Mouse (Mus musculus) Patski (cell line): Measurements from ENCODE around the gene Pnmal1. TPM values are rescaled to one million over a fixed set of nuclear protein-coding genes. Genes with fewer than 3 reads are reported as not detected.

Experiments
- ATAC-seq: fragments of 100-300 bp; one replicate; pipeline ENCODE4 v1.8.0; 2021
- CTCF ChIA-PET: fragments of 350-600 bp; sonication (Branson Sonifier 250); formaldehyde crosslinking; loops from one replicate; lab custom pipeline; 2022; ENCODE audit warnings: inconsistent platforms; lab: Charles Lee
- POLR2A ChIA-PET: fragments of 350-600 bp; sonication (Branson Sonifier 250); formaldehyde crosslinking; loops from one replicate; lab custom pipeline; 2022; ENCODE audit warnings: antibody characterized with exemption, inconsistent platforms; lab: Charles Lee
- DNase-seq: peaks from one replicate; pipeline ENCODE4 v3.0.0-alpha.2; 2011; ENCODE audit warnings: low read depth, low spot score
- H3K27me3 ChIP-seq: fragments of 371-371 bp; one replicate; pipeline ENCODE4 v1.5.1; 2021
- CTCF ChIP-seq: fragments of 100-300 bp; IDR thresholded peaks from one replicate; pipeline ENCODE4 v1.5.1; 2021
- in situ Hi-C: fragments of 300-500 bp; cut with MboI; formaldehyde crosslinking; loops from 3 replicates; pipeline ENCODE4 v1.11.1; 2018; ENCODE audit warnings: low pct_unique_long_range_greater_than_20kb, mixed read lengths
- polyA plus RNA-seq: library from polyadenylated mRNA; unstranded; gene quantifications from one replicate; pipeline ENCODE4 v1.2.3, GENCODE M21; 2021

Gene Pnmal1
- polyA plus RNA-seq, 1 experiment from 2014 or later, result not detected

GRCm38 (mm10) chr7:16918014-16918413, 41.5 kb upstream of the Pnmal1 start:
- no peaks in the 10 kb centered on the region for H3K27me3 ChIP-seq
- no peak for DNase-seq
- TF ChIP-seq CTCF, result no peak
- in situ Hi-C loops, result no loop called here
- ChIA-PET CTCF (interaction anchor here (2.0 kb wide), 1 partner anchor 44 kb away, joined by 8 read pairs; no protein-coding TSS in a partner anchor), POLR2A (no interaction called here)
- no peak for ATAC-seq

- POLR2A ChIA-PET, result no interaction called here
- CTCF ChIA-PET, result interaction anchor here (1.9 to 2.0 kb wide), 2 partner anchors 24 to 44 kb away, joined by 8 to 10 read pairs; no protein-coding TSS in a partner anchor
- H3K27me3 ChIP-seq, result no peaks in the 10 kb centered on the region
- no peak for TF ChIP-seq CTCF
- DNase-seq (no peak), ATAC-seq (peak; percentile 29)
- in situ Hi-C loops, result no loop called here
Measured at GRCm38 (mm10) chr7:16918670-16919069, 40.8 kb upstream of the Pnmal1 start.

GRCm38 (mm10) chr7:16919395-16920149, 39.9 kb upstream of the Pnmal1 start:
- DNase-seq, result no peak

GRCm38 (mm10) chr7:16920150-16920579, 39.3 kb upstream of the Pnmal1 start:
- DNase-seq (no peak), ATAC-seq (no peak)
- H3K27me3 ChIP-seq, result no peaks in the 10 kb centered on the region
- ChIA-PET POLR2A (no interaction called here), CTCF (interaction anchor here (0.7 to 1.9 kb wide), 3 partner anchors 25 to 82 kb away, joined by 3 to 10 read pairs (median 3); no protein-coding TSS in a partner anchor)
- in situ Hi-C loops, result no loop called here
- TF ChIP-seq CTCF, result no peak

More at GRCm38 (mm10) chr7:16919395-16920149, 39.9 kb upstream of the Pnmal1 start:
- in situ Hi-C loops, result no loop called here
- POLR2A ChIA-PET, result no interaction called here
- no peak for TF ChIP-seq CTCF
- H3K27me3 ChIP-seq, result no peaks in the 10 kb centered on the region
- CTCF ChIA-PET, result interaction anchor here (0.8 to 2.0 kb wide), 3 partner anchors 24 to 83 kb away, joined by 3 to 10 read pairs (median 8); no protein-coding TSS in a partner anchor
- ATAC-seq, result no peak

- ATAC-seq, result no peak
- DNase-seq, result no peak
- no peaks in the 10 kb centered on the region for H3K27me3 ChIP-seq
- no peak for TF ChIP-seq CTCF
- ChIA-PET POLR2A (no interaction called here), CTCF (interaction anchor here (0.7 kb wide), 1 partner anchor 26 kb away, joined by 3 read pairs; no protein-coding TSS in a partner anchor)
- in situ Hi-C loops, result no loop called here
Measured at GRCm38 (mm10) chr7:16920818-16921791, 38.4 kb upstream of the Pnmal1 start.

- no peak for TF ChIP-seq CTCF
- DNase-seq (no peak), ATAC-seq (no peak)
- in situ Hi-C loops, result no loop called here
- ChIA-PET CTCF (interaction anchor here (0.7 to 1.8 kb wide), 4 partner anchors 8 to 22 kb away, joined by 3 to 6 read pairs (median 4); no protein-coding TSS in a partner anchor), POLR2A (interaction anchor here (0.9 kb wide), 1 partner anchor 16 kb away, joined by 3 read pairs; no protein-coding TSS in a partner anchor)
- no peaks in the 10 kb centered on the region for H3K27me3 ChIP-seq
Measured at GRCm38 (mm10) chr7:16921881-16922335, 37.6 kb upstream of the Pnmal1 start.

- H3K27me3 ChIP-seq, result no peaks in the 10 kb centered on the region
- no peak for ATAC-seq
- POLR2A ChIA-PET, result interaction anchor here (0.9 kb wide), 1 partner anchor 17 kb away, joined by 3 read pairs; no protein-coding TSS in a partner anchor
- in situ Hi-C loops, result no loop called here
- no peak for TF ChIP-seq CTCF
- CTCF ChIA-PET, result interaction anchor here (0.7 to 1.8 kb wide), 4 partner anchors 8 to 22 kb away, joined by 3 to 6 read pairs (median 4); no protein-coding TSS in a partner anchor
- no peak for DNase-seq
Measured at GRCm38 (mm10) chr7:16922360-16922973, 37.0 kb upstream of the Pnmal1 start.

- in situ Hi-C loops, result no loop called here
- TF ChIP-seq CTCF, result no peak
- POLR2A ChIA-PET, result no interaction called here
- no peak for DNase-seq
- CTCF ChIA-PET, result interaction anchor here (1.2 to 1.8 kb wide), 2 partner anchors 9 to 49 kb away, joined by 3 to 6 read pairs; no protein-coding TSS in a partner anchor
- H3K27me3 ChIP-seq, result no peaks in the 10 kb centered on the region
- ATAC-seq, result no peak
Measured at GRCm38 (mm10) chr7:16923283-16924036, 36.0 kb upstream of the Pnmal1 start.
